ENCODE assay signal across 9 mouse cellular contexts in the genomic region with DNA sequence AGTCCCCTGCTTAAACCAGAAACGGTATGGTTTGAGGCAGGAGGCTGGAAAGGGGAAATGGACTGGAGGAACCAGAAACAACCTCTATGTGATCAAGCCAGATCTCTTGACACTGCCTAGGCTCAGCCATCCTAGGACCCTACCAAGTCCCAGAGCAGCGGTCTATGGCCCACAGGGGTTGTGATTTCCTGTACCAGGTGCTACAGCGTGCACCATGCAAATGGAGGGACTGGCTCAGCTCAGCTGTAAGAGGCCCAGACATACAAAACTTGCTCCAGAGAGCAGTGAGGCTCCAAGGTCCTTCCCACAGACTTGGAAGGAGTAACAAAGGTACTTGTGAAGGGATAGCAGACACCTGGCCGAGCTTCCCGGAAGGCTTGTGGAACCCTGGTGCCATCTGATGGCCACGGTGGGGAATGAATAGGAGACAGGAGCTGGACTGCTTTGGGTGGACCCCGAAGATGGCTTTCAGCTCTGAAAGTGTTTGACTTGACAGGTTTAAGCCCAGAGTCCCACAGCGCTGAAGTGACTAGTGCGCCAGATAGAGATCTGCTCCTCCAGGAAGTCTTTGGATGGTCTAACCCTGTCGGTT.
DNase-seq lines count a peak whose midpoint lies in the region; ATAC-seq and TF ChIP-seq lines count a peak whose summit lies in the region.
"Had no signal": no experiment of that assay in that cellular context is flagged by ENCODE, and none has a peak within 500 bp of the region (broad histone marks: within the 10 kb centered on the region; RNA-seq: fewer than 3 reads in every experiment).

No protein-coding gene starts in this region.

- intact Hi-C loops in left cerebral cortex, postnatal 4 days (cut with DNase I), result loop anchor here (5.0 kb wide), 1 partner anchor 284 kb away; no protein-coding TSS in a partner anchor

- H3K4me3 ChIP-seq in hindbrain, postnatal 0 days (ENCODE audit: low read length), result no peak overlapping the region
- H3K4me3 ChIP-seq in neural tube, embryonic 11.5 days (ENCODE audit: low read depth, low read length), result no peak overlapping the region
- H3K4me3 ChIP-seq: embryonic facial prominence, embryonic 13.5 days had no signal

- no peaks in the 10 kb centered on the region for H3K36me3 ChIP-seq in hindbrain, postnatal 0 days (ENCODE audit: insufficient read depth, low read length)
- no peaks in the 10 kb centered on the region for H3K36me3 ChIP-seq in neural tube, embryonic 11.5 days (ENCODE audit: control insufficient read depth, insufficient read depth, low read length)
- H3K36me3 ChIP-seq: embryonic facial prominence, embryonic 13.5 days had no signal

- WGBS in hindbrain, postnatal 0 days, result 56% methylated on average over 10 of the region's 10 CpGs
- WGBS in neural tube, embryonic 11.5 days, result 53% methylated on average over 10 of the region's 10 CpGs

- peak; percentile 90 for TF ChIP-seq CTCF in hindbrain, postnatal 0 days (IDR thresholded peaks at IDR 0.05; ENCODE audit: low read depth)

- no peak overlapping the region for H3K9ac ChIP-seq in hindbrain, postnatal 0 days (replicated peaks; ENCODE audit: low read length)
- H3K9ac ChIP-seq in neural tube, embryonic 11.5 days (ENCODE audit: low read length), result no peak overlapping the region
- H3K9ac ChIP-seq: embryonic facial prominence, embryonic 13.5 days had no signal

- no peaks in the 10 kb centered on the region for H3K27me3 ChIP-seq in hindbrain, postnatal 0 days (ENCODE audit: insufficient read depth, low read length)
- no peaks in the 10 kb centered on the region for H3K27me3 ChIP-seq in neural tube, embryonic 11.5 days (ENCODE audit: control insufficient read depth, insufficient read depth, low read length)
- H3K27me3 ChIP-seq: embryonic facial prominence, embryonic 13.5 days had no signal

- peak; percentile 13 for DNase-seq in urinary bladder, postnatal 25 days (ENCODE audit: low spot score)
- DNase-seq in urinary bladder, postnatal 10 days (ENCODE audit: low spot score), result no peak
- DNase-seq in embryo, embryonic 11.5 days (ENCODE audit: low read depth, low spot score), result peak; percentile 47
- DNase-seq in hindbrain, postnatal 0 days (ENCODE audit: low spot score), result peak; percentile 75
- peak; percentile 61 for DNase-seq in left cerebral cortex, postnatal 4 days
- peak; percentile 65 for DNase-seq in neural tube, embryonic 11.5 days (ENCODE audit: low spot score)
- no peak for DNase-seq in spleen, adult 18-20 months

- no peak overlapping the region for H3K27ac ChIP-seq in hindbrain, postnatal 0 days
- H3K27ac ChIP-seq in neural tube, embryonic 11.5 days (ENCODE audit: low read depth, low read length), result no peak overlapping the region
- H3K27ac ChIP-seq: embryonic facial prominence, embryonic 13.5 days had no signal

- peak; percentile 84 for ATAC-seq in hindbrain, postnatal 0 days
- no peak for ATAC-seq in neural tube, embryonic 11.5 days (ENCODE audit: insufficient read depth, low FRiP score, low TSS enrichment)
- ATAC-seq in monocyte, adult 5-6 weeks (replicated peaks; ENCODE audit: insufficient number of reproducible peaks, low FRiP score, low TSS enrichment, poor library complexity, severe bottlenecking), result no peak

- H3K4me2 ChIP-seq in hindbrain, postnatal 0 days (ENCODE audit: low read depth, low read length), result no peak overlapping the region
- H3K4me2 ChIP-seq in neural tube, embryonic 11.5 days (ENCODE audit: low read depth), result no peak overlapping the region
- H3K4me2 ChIP-seq: embryonic facial prominence, embryonic 13.5 days had no signal

- no peaks in the 10 kb centered on the region for H3K9me3 ChIP-seq in hindbrain, postnatal 0 days (ENCODE audit: low read length)
- no peaks in the 10 kb centered on the region for H3K9me3 ChIP-seq in neural tube, embryonic 11.5 days (ENCODE audit: control insufficient read depth, low read length)
- H3K9me3 ChIP-seq: embryonic facial prominence, embryonic 13.5 days had no signal

- H3K4me1 ChIP-seq in hindbrain, postnatal 0 days (ENCODE audit: insufficient read depth, low read length), result no peaks in the 10 kb centered on the region
- no peaks in the 10 kb centered on the region for H3K4me1 ChIP-seq in neural tube, embryonic 11.5 days (ENCODE audit: control insufficient read depth, insufficient read depth, low read length)
- H3K4me1 ChIP-seq: embryonic facial prominence, embryonic 13.5 days had no signal

Comparison
In these comparisons a context has a peak if more than half of its experiments do, and no peak if none do; other contexts are left out.
1. DNase-seq: peak in urinary bladder, postnatal 25 days (single experiment), embryo, embryonic 11.5 days (single experiment), hindbrain, postnatal 0 days (single experiment), left cerebral cortex, postnatal 4 days (single experiment) and neural tube, embryonic 11.5 days (single experiment); none in urinary bladder, postnatal 10 days (single experiment) and spleen, adult 18-20 months (0 of 2).